Mouse (Mus musculus) forelimb bud, embryonic 11.5 days (tissue): ENCODE data around the gene Mesp2.
A peak's percentile ranks its signal among the peaks of the same experiment; 100 is the strongest.
"Not testable (repeated sequence)": the region's sequence is repeated elsewhere in the genome, so short reads cannot be mapped to it uniquely, and the experiment has no call there.

ENCODE experiments used
- DNase-seq: peaks from one replicate; pipeline ENCODE4 v3.0.0-alpha.2; 2012; ENCODE audit warnings: low read depth, low spot score

Mesp2 gene

GRCm38 (mm10) chr7:79810611-79811506 lies at the start of gene Mesp2:
Gene Mesp2, plus strand, starts transcription at chr7:79810727.
- DNase-seq, result peak; percentile 78

GRCm38 (mm10) chr7:79761124-79761876 lies 49.2 kb upstream of the Mesp2 start:
- no peak for DNase-seq

- no peak for DNase-seq
Observed at GRCm38 (mm10) chr7:79762106-79762505, 48.4 kb upstream of the Mesp2 start.

- no peak for DNase-seq
Observed at GRCm38 (mm10) chr7:79765991-79766390, 44.5 kb upstream of the Mesp2 start.

- no peak for DNase-seq
Observed at GRCm38 (mm10) chr7:79769664-79770063, 40.9 kb upstream of the Mesp2 start.

- no peak for DNase-seq
Observed at GRCm38 (mm10) chr7:79771561-79772512, 38.7 kb upstream of the Mesp2 start.

GRCm38 (mm10) chr7:79780647-79781626 lies 29.6 kb upstream of the Mesp2 start:
- DNase-seq, result peak; percentile 83

GRCm38 (mm10) chr7:79781826-79782515 lies 28.6 kb upstream of the Mesp2 start:
- no peak for DNase-seq

- no peak for DNase-seq
Observed at GRCm38 (mm10) chr7:79782516-79782855, 28.0 kb upstream of the Mesp2 start.

GRCm38 (mm10) chr7:79786295-79786694 lies 24.2 kb upstream of the Mesp2 start:
- peak; percentile 79 for DNase-seq

- not testable (repeated sequence) for DNase-seq
Observed at GRCm38 (mm10) chr7:79789812-79790211, 20.7 kb upstream of the Mesp2 start.

- peak; percentile 33 for DNase-seq
Observed at GRCm38 (mm10) chr7:79792635-79793421, 17.7 kb upstream of the Mesp2 start.

- no peak for DNase-seq
Observed at GRCm38 (mm10) chr7:79793688-79794087, 16.8 kb upstream of the Mesp2 start, which contains the start of gene Mesp1. Gene Mesp1, minus strand, starts transcription at chr7:79793788.

GRCm38 (mm10) chr7:79798606-79799005 lies 11.9 kb upstream of the Mesp2 start:
- DNase-seq, result no peak

GRCm38 (mm10) chr7:79799048-79799447 lies 11.5 kb upstream of the Mesp2 start:
- peak; percentile 87 for DNase-seq

- DNase-seq, result no peak
Observed at GRCm38 (mm10) chr7:79799506-79799905, 11.0 kb upstream of the Mesp2 start.

- no peak for DNase-seq
Observed at GRCm38 (mm10) chr7:79800336-79800735, 10.2 kb upstream of the Mesp2 start.

- DNase-seq, result no peak
Observed at GRCm38 (mm10) chr7:79801391-79801790, 9.1 kb upstream of the Mesp2 start.

GRCm38 (mm10) chr7:79802037-79802436 lies 8.5 kb upstream of the Mesp2 start:
- DNase-seq, result no peak
